Mouse (Mus musculus) small intestine, adult 2 months (tissue): ENCODE results near the gene Ap2a2. TPM values are rescaled to one million over a fixed set of nuclear protein-coding genes. Genes with fewer than 3 reads are reported as not detected.

Source experiments
- H3K27ac ChIP-seq: fragments of 200-500 bp; 2 replicates; pipeline ENCODE4 v1.5.1; 2012; ENCODE audit warnings: low read depth, low read length, control low read depth, inconsistent platforms; ENCODE audit not compliant: insufficient read depth
- H3K27me3 ChIP-seq: fragments of 200-500 bp; 2 replicates; pipeline ENCODE4 v1.6.1; 2012; ENCODE audit warnings: mild to moderate bottlenecking, moderate library complexity, low read length, inconsistent platforms; ENCODE audit not compliant: control insufficient read depth, insufficient read depth
- H3K36me3 ChIP-seq: fragments of 200-500 bp; 2 replicates; pipeline ENCODE4 v1.6.1; 2012; ENCODE audit warnings: mild to moderate bottlenecking, low read length, control low read depth, inconsistent platforms; ENCODE audit not compliant: control insufficient read depth, insufficient read depth
- H3K4me1 ChIP-seq: fragments of 200-500 bp; 2 replicates; pipeline ENCODE4 v1.6.1; 2012; ENCODE audit warnings: low read length, inconsistent platforms, mixed read lengths; ENCODE audit not compliant: control insufficient read depth, insufficient read depth, insufficient read length
- H3K4me3 ChIP-seq: fragments of 200-500 bp; 2 replicates; pipeline ENCODE4 v1.5.1; 2012; ENCODE audit warnings: low read depth, mild to moderate bottlenecking, control low read depth, inconsistent platforms, low read length, moderate library complexity
- CTCF ChIP-seq: fragments of 200-500 bp; IDR thresholded peaks from 2 replicates; pipeline ENCODE4 v1.5.1; 2012; ENCODE audit warnings: low read depth, mild to moderate bottlenecking, control low read depth, inconsistent platforms, low read length, moderate library complexity, mixed read lengths; ENCODE audit not compliant: insufficient replicate concordance, insufficient read length; ENCODE audit errors: extremely low read depth
- POLR2A ChIP-seq: fragments of 200-500 bp; IDR thresholded peaks from 2 replicates; pipeline ENCODE4 v1.6.1; 2012; ENCODE audit warnings: low read depth, mild to moderate bottlenecking, control low read depth, inconsistent platforms, low read length, moderate library complexity
- WGBS: fragments of 180-500 bp; shearing (Covaris S2); methylation state at CpG from one replicate; pipeline ENCODE4 v1.1.7; 2018; 5-methylcytosine and 5-hydroxymethylcytosine counted together
- polyA plus RNA-seq: library from polyadenylated mRNA; depleted of rRNA; stranded (reverse); fragments of >200 nt; gene quantifications from 2 replicates; pipeline ENCODE4 v1.2.3, GENCODE M21; 2012; rRNA removed

The Ap2a2 gene
- 49.6 and 109 TPM in 2 replicates for polyA plus RNA-seq

DNA sequence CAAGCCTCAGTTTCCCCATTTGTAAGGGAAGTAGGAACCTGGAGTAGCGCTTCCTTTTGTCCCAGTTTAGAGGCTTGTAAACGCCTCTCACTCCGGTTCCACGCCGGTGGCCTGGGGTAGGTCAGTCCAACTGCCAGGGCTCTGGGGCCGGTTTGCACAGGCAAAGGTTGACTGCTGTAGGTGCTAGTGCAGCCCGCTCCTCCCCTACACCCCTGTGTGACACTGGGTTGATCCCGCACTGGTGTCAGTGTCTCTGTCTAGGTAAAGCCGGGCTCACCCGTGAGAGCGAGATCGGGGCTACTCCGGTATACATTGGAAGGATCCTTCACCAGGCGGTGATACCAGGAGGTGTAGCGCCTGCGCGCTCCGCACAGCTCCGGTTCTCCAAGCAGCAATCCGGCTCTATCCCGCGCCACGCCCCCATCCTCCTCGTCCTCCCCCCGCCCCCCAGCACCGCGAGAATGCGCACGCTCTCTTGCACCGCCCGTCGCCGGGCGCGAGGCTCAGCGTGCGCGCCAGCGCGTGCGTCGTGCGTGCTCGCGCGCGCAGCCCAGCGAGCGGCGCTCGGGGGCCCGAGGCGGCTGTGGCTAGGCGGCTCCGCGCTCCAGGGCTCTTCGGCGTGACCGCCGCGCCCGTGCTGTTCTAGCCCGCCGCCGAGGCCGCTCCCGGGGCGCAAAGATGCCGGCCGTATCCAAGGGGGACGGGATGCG, at the start of gene Ap2a2:
Gene Ap2a2, plus strand, starts transcription at position 492 of the 710 bp plus-strand sequence.
- H3K27me3 ChIP-seq = no peaks in the 10 kb centered on the region
- H3K4me3 ChIP-seq = peak within 1 kb of the TSS; percentile 82
- peaks cover 10% of the 10 kb centered on the region; the same call in 1 of the 2 replicates for H3K4me1 ChIP-seq
- no peaks in the 10 kb centered on the region; the same call in 1 of the 2 replicates for H3K36me3 ChIP-seq
- under 1% methylated on average over 72 of the region's 72 CpGs for WGBS
- peak within 1 kb of the TSS; percentile 73 for H3K27ac ChIP-seq
- TF ChIP-seq CTCF (no peak), POLR2A (peak; percentile 86)

DNA sequence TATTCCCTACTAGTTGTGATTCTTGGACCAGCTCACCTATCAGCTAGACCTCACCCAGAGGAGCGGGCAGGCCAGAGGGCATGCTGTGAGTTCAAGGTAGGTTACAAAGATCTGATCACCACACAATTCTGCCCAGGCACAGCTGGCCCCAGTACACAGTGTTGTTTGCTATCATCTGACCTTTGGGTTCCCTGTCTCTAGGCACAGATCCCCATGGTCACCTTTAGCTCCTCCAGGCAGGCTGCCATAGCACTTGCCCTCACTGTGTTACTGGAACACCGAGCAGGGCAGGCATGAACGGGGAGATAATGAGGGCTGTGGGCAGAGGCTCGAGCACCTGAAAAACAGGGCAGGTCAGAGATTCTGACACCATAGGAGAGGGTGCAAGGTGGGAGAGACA, 44.3 kb upstream of the Ap2a2 start:
- H3K27ac ChIP-seq = peak overlapping the region; percentile 67
- no peaks in the 10 kb centered on the region for H3K27me3 ChIP-seq
- H3K4me1 ChIP-seq = peaks cover 10% of the 10 kb centered on the region; the same call in 1 of the 2 replicates
- no peak overlapping the region for H3K4me3 ChIP-seq
- WGBS = 44% methylated on average over 4 of the region's 4 CpGs
- H3K36me3 ChIP-seq = peaks cover 14% of the 10 kb centered on the region
- TF ChIP-seq POLR2A (no peak), CTCF (no peak)

- peaks cover 14% of the 10 kb centered on the region for H3K36me3 ChIP-seq
- WGBS = 93% methylated on average over 5 of the region's 5 CpGs
- peak overlapping the region; percentile 55; the same call in 1 of the 2 replicates for H3K27ac ChIP-seq
- TF ChIP-seq POLR2A (no peak), CTCF (no peak)
- no peaks in the 10 kb centered on the region for H3K27me3 ChIP-seq
- no peak overlapping the region for H3K4me3 ChIP-seq
- peaks cover 10% of the 10 kb centered on the region; the same call in 1 of the 2 replicates for H3K4me1 ChIP-seq
These were observed 43.7 kb upstream of the Ap2a2 start for GRCm38 (mm10) chr7:141518296-141518695.

GRCm38 (mm10) chr7:141518926-141519325, 43.0 kb upstream of the Ap2a2 start:
- peaks cover 10% of the 10 kb centered on the region; the same call in 1 of the 2 replicates for H3K4me1 ChIP-seq
- H3K4me3 ChIP-seq = no peak overlapping the region
- no peaks in the 10 kb centered on the region for H3K27me3 ChIP-seq
- peaks cover 9% of the 10 kb centered on the region for H3K36me3 ChIP-seq
- TF ChIP-seq CTCF = no peak
- no peak overlapping the region for H3K27ac ChIP-seq
- WGBS = 86% methylated on average over 3 of the region's 3 CpGs

DNA sequence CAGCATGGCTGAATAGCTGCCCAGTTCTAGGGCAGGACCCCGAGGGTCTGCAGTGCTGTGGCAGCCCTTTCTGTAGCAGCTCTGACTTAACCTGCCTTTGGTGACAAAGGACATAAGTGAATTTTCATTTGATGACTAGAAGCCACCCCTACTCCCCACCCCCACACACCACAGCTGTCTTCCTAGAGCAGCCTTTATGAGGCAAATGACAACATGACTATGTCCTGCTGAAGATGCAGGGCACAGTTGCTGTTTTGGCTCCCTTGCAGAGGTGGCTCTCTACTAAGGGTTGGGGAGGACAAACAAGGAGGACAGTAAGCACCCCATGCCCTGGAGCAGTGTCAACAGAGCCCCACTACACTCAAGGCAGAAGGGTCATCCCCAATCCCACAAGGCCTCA, 42.2 kb upstream of the Ap2a2 start:
- TF ChIP-seq POLR2A (no peak), CTCF (no peak)
- no peaks in the 10 kb centered on the region for H3K27me3 ChIP-seq
- peaks cover 10% of the 10 kb centered on the region; the same call in 1 of the 2 replicates for H3K4me1 ChIP-seq
- peaks cover 7% of the 10 kb centered on the region for H3K36me3 ChIP-seq
- 77% methylated on average over 1 of the region's 1 CpGs for WGBS
- no peak overlapping the region for H3K27ac ChIP-seq
- H3K4me3 ChIP-seq = no peak overlapping the region

DNA sequence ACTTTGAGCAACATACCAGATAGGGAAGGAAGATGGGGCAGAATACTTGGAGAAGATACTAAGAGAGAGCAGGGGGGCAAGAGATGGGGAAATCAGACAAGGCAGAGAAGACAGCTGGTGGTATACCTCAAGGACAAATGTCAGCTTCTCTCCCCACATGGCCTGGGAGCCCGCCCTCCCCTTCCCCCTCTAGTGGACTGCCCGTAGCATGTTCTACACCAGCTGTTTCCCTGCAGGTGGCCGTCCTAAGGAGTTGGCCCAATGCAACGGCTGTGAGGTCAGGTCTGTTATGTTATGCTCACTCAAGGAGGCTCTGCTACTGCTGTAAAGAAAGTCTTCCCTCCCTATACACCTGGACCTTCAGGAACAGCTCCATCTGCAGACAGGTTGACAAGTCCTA, 39.0 kb upstream of the Ap2a2 start:
- 73% methylated on average over 4 of the region's 4 CpGs for WGBS
- peaks cover 24% of the 10 kb centered on the region for H3K36me3 ChIP-seq
- H3K4me3 ChIP-seq = no peak overlapping the region
- H3K27me3 ChIP-seq = no peaks in the 10 kb centered on the region
- H3K27ac ChIP-seq = no peak overlapping the region
- H3K4me1 ChIP-seq = peaks cover 2% of the 10 kb centered on the region; the same call in 1 of the 2 replicates
- no peak for TF ChIP-seq POLR2A
- no peak for TF ChIP-seq CTCF

DNA sequence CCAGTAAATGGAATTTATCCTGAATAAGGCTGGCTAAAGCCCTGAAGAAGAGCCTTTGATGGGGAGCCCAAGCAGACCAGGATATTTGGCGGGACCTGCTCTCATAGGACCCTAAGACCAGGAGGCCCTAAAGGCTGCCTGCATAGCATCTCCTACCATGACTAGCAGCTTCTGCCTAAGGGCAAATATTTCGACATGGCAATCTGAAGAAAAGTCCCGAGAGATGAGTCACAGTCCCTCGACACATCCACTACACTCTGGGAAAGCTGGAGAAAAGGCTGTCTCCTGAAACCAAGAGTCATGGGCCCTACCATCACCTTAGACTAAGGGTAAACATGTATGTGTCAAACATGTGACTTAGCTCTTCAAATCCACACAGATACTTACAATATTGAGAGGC, 37.7 kb upstream of the Ap2a2 start:
- no peak overlapping the region for H3K27ac ChIP-seq

More for the DNA sequence above, 37.7 kb upstream of the Ap2a2 start:
- Histone ChIP-seq H3K4me3 (no peak overlapping the region), H3K27me3 (no peaks in the 10 kb centered on the region), H3K36me3 (peaks cover 35% of the 10 kb centered on the region), H3K4me1 (no peaks in the 10 kb centered on the region)
- no peak for TF ChIP-seq CTCF
- TF ChIP-seq POLR2A = no peak
- WGBS = 82% methylated on average over 4 of the region's 4 CpGs
